Mouse (Mus musculus) small intestine, adult 2 months (tissue): Measurements from ENCODE around the gene Ift81. TPM values are rescaled to one million over a fixed set of nuclear protein-coding genes. Genes with fewer than 3 reads are reported as not detected.

Source experiments
- H3K27ac ChIP-seq: fragments of 200-500 bp; 2 replicates; pipeline ENCODE4 v1.5.1; 2012; ENCODE audit warnings: low read depth, low read length, control low read depth, inconsistent platforms; ENCODE audit not compliant: insufficient read depth
- H3K27me3 ChIP-seq: fragments of 200-500 bp; 2 replicates; pipeline ENCODE4 v1.6.1; 2012; ENCODE audit warnings: mild to moderate bottlenecking, moderate library complexity, low read length, inconsistent platforms; ENCODE audit not compliant: control insufficient read depth, insufficient read depth
- H3K36me3 ChIP-seq: fragments of 200-500 bp; 2 replicates; pipeline ENCODE4 v1.6.1; 2012; ENCODE audit warnings: mild to moderate bottlenecking, low read length, control low read depth, inconsistent platforms; ENCODE audit not compliant: control insufficient read depth, insufficient read depth
- H3K4me1 ChIP-seq: fragments of 200-500 bp; 2 replicates; pipeline ENCODE4 v1.6.1; 2012; ENCODE audit warnings: low read length, inconsistent platforms, mixed read lengths; ENCODE audit not compliant: control insufficient read depth, insufficient read depth, insufficient read length
- H3K4me3 ChIP-seq: fragments of 200-500 bp; 2 replicates; pipeline ENCODE4 v1.5.1; 2012; ENCODE audit warnings: low read depth, mild to moderate bottlenecking, control low read depth, inconsistent platforms, low read length, moderate library complexity
- CTCF ChIP-seq: fragments of 200-500 bp; IDR thresholded peaks from 2 replicates; pipeline ENCODE4 v1.5.1; 2012; ENCODE audit warnings: low read depth, mild to moderate bottlenecking, control low read depth, inconsistent platforms, low read length, moderate library complexity, mixed read lengths; ENCODE audit not compliant: insufficient replicate concordance, insufficient read length; ENCODE audit errors: extremely low read depth
- POLR2A ChIP-seq: fragments of 200-500 bp; IDR thresholded peaks from 2 replicates; pipeline ENCODE4 v1.6.1; 2012; ENCODE audit warnings: low read depth, mild to moderate bottlenecking, control low read depth, inconsistent platforms, low read length, moderate library complexity
- WGBS: fragments of 180-500 bp; shearing (Covaris S2); methylation state at CpG from one replicate; pipeline ENCODE4 v1.1.7; 2018; 5-methylcytosine and 5-hydroxymethylcytosine counted together
- polyA plus RNA-seq: library from polyadenylated mRNA; depleted of rRNA; stranded (reverse); fragments of >200 nt; gene quantifications from 2 replicates; pipeline ENCODE4 v1.2.3, GENCODE M21; 2012

Gene Ift81
- polyA plus RNA-seq, 1 experiment, result 0.15 TPM

GRCm38 (mm10) chr5:122525238-122525931 lies 88.9 kb downstream of the Ift81 start:
- Histone ChIP-seq H3K4me3 (no peak overlapping the region), H3K36me3 (no peaks in the 10 kb centered on the region), H3K4me1 (peaks cover 56% of the 10 kb centered on the region), H3K27ac (peak overlapping the region; percentile 94), H3K27me3 (no peaks in the 10 kb centered on the region)
- 72% methylated on average over 14 of the region's 14 CpGs for WGBS
- 0 out of 2 replicates have a peak, but pooled peaks have one; percentile 15 for TF ChIP-seq POLR2A
- TF ChIP-seq CTCF, result no peak

- Histone ChIP-seq H3K4me3 (no peak overlapping the region), H3K27ac (peak overlapping the region; percentile 68), H3K4me1 (peaks cover 54% of the 10 kb centered on the region), H3K36me3 (no peaks in the 10 kb centered on the region), H3K27me3 (no peaks in the 10 kb centered on the region)
- 20% methylated on average over 4 of the region's 4 CpGs for WGBS
- TF ChIP-seq CTCF (no peak), POLR2A (no peak)
Observed at GRCm38 (mm10) chr5:122524854-122525237, 89.5 kb downstream of the Ift81 start.

- Histone ChIP-seq H3K36me3 (no peaks in the 10 kb centered on the region), H3K4me1 (peaks cover 49% of the 10 kb centered on the region), H3K27me3 (no peaks in the 10 kb centered on the region), H3K4me3 (no peak overlapping the region), H3K27ac (peak overlapping the region; percentile 68; the same call in 1 of the 2 replicates)
- TF ChIP-seq CTCF, result no peak
- no peak for TF ChIP-seq POLR2A
- 86% methylated on average over 3 of the region's 3 CpGs for WGBS
Observed at GRCm38 (mm10) chr5:122524244-122524643, 90.1 kb downstream of the Ift81 start.

- no peak overlapping the region for H3K4me3 ChIP-seq
- peaks cover 52% of the 10 kb centered on the region for H3K4me1 ChIP-seq
- no peaks in the 10 kb centered on the region for H3K36me3 ChIP-seq
- H3K27me3 ChIP-seq, result no peaks in the 10 kb centered on the region
- 90% methylated on average over 3 of the region's 3 CpGs for WGBS
- H3K27ac ChIP-seq, result no peak overlapping the region
- TF ChIP-seq CTCF (no peak), POLR2A (no peak)
Observed at GRCm38 (mm10) chr5:122521130-122521473, 93.2 kb downstream of the Ift81 start.

GRCm38 (mm10) chr5:122520254-122521129 lies 93.8 kb downstream of the Ift81 start:
- peak overlapping the region; percentile 3; the same call in 1 of the 2 replicates for H3K27ac ChIP-seq
- no peak for TF ChIP-seq CTCF
- no peak for TF ChIP-seq POLR2A

GRCm38 (mm10) chr5:122519043-122519660 lies 95.2 kb downstream of the Ift81 start:
- Histone ChIP-seq H3K27ac (peak overlapping the region; percentile 98), H3K4me3 (no peak overlapping the region; the same call in 1 of the 2 replicates), H3K36me3 (no peaks in the 10 kb centered on the region), H3K27me3 (no peaks in the 10 kb centered on the region), H3K4me1 (peaks cover 42% of the 10 kb centered on the region)
- WGBS, result 19% methylated on average over 7 of the region's 7 CpGs
- TF ChIP-seq POLR2A (no peak), CTCF (no peak)

More at GRCm38 (mm10) chr5:122520254-122521129, 93.8 kb downstream of the Ift81 start:
- WGBS, result 54% methylated on average over 23 of the region's 23 CpGs
- Histone ChIP-seq H3K36me3 (no peaks in the 10 kb centered on the region), H3K27me3 (no peaks in the 10 kb centered on the region), H3K4me3 (no peak overlapping the region), H3K4me1 (peaks cover 50% of the 10 kb centered on the region)
